Mouse (Mus musculus): ENCODE results near the gene 4933407L21Rik.

4933407L21Rik gene

GRCm38 (mm10) chr1:85928057-85928687 is at the start of gene 4933407L21Rik:
Gene 4933407L21Rik, plus strand, starts transcription at chr1:85928483.
- peak; percentile 12 for DNase-seq (ENCODE audit: low read depth)

DNA sequence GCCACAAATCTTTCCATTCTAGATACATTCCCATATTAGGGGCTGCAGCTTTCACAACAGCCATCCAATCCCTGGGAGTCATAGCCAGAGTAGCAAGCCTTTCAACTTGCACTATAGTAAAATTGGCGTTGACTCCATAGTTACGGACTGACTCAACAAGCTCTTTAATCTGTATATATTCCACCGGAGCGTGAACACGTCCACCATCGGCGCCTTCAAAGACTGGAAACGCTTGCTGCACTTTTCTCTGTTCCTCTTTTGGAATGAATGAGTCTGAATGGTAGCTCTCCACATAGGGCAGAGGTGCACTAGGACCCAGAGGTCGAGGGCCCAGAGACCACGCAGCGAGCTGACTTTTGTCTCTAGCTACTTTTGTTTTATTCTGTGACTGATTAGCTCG is 46.3 kb upstream of the 4933407L21Rik start:
- no peak for DNase-seq (ENCODE audit: low read depth)

- DNase-seq (ENCODE audit: low read depth): no peak
Observed at GRCm38 (mm10) chr1:85887221-85887620, 41.1 kb upstream of the 4933407L21Rik start.

DNA sequence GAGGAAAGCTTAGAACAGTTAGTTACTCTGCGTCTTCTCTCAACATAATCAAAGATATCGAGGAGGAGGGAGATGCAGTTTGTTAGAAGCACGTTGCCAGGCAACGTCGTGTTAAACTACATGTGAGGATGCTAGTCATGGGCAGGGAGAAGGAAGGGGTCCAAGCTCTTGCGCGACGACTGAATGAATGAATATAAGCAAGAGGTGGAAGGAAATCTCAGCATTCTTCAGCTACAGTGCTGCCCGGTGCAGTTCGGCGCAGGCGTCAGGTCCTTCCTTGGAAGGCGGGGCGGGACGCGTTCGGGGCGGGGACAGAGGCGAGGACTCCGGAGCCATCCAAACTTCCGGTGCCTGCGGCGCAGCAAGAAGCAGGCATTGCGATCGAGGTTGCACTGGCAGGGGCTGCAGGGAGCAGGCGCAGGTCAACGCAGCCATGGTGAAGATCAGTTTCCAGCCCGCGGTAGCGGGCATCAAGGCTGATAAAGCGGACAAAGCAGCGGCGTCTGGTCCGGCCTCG is 34.0 kb upstream of the 4933407L21Rik start, which contains the start of gene Itm2c:
Itm2c (plus strand) TSS at position 51 of the 517 bp plus-strand sequence.
- DNase-seq (ENCODE audit: low read depth): peak; percentile 91

DNA sequence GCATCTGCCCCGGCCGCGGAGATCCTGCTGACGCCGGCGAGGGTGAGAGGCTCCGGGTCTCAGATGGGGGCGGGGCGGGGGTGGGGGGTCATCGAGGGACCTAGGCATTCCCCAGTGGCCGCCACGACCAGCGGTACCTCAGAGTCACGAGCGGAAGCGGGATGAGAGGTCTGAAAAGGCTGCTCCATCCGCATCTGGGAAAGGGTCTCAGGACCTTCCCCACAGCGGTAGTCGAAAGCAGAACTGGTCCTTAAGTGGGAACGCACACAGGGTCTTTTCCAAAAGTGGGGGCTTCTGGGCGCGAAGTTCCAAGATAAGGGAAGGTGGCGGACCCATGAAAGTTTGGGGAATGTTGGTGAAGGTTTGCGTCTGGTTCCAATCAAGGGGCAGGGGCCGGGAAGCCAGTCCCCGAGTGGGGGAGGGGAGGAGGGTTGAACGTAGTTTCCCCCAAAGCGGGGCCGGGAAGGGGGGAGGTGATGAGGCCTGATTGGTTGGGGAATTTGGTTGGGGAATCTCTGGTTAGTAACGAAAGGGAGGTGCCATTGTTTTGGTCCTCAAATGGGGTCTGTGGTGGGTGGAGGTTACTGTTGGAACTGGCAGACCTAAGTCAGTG is 33.4 kb upstream of the 4933407L21Rik start:
- DNase-seq (ENCODE audit: low read depth): peak; percentile 80

GRCm38 (mm10) chr1:85895391-85895837 is 32.9 kb upstream of the 4933407L21Rik start:
- peak; percentile 79 for DNase-seq (ENCODE audit: low read depth)

DNA sequence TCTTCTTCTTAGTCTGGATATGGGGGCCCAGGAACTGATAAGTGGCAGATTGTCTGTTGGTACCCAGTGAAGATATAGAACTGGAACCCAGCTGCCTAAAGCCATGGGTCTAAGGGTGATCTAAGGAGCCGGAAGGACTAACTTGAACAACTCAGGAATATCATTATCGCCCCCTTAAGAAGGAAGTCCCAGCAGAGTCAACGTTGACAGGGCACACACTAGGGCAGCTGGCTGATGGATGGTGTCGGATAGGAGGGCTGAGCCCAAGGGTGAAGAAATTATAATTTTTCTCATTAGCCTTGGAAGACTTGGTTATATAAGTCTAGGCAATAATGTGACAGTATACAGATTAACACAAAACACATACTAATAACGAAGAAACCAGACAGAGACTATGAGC is 32.2 kb upstream of the 4933407L21Rik start:
- DNase-seq (ENCODE audit: low read depth): no peak

DNA sequence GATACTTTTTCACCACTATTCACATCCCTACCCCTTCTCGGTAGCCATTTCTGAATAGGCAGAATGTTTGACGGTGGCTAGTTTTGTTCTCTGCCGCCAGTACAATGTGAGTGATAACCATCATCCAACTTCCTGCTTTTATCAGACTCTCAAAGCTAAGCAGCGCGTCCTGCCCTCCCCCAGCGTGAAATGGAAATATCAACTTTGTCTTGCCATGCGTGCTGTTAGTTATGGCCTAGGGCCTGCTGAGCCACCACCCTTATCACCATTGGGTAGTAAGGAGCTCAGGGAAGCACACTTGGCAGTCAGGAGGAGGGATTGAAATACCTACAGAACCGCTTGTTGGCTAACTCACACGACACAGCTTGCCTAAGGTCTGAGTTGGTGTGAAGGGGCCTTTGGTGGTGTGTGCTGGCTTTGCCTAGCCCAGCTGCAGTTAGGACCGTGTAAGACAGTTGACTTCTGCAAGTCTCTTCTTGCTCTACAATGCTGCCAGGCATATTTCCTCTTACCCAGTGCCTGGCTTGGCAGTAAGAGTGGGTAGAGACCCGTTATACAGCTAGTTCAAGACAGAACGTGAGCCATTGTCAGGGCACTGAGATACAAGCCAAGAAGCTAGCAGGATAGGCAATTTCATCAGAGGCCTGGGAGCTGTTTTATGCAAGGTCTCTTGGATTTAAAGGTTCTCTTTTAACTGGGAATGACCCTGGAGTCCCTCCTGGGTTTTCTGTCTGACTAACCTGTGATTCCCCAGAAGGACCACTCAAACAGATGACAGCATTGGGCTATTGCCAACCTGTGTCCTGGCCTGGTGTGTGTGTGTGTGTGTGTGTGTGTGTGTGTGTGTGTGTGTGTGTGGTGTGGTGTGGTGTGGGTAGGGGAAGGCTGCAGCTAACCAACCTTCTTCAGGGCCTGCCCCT is 31.2 kb upstream of the 4933407L21Rik start:
- no peak for DNase-seq (ENCODE audit: low read depth)

DNA sequence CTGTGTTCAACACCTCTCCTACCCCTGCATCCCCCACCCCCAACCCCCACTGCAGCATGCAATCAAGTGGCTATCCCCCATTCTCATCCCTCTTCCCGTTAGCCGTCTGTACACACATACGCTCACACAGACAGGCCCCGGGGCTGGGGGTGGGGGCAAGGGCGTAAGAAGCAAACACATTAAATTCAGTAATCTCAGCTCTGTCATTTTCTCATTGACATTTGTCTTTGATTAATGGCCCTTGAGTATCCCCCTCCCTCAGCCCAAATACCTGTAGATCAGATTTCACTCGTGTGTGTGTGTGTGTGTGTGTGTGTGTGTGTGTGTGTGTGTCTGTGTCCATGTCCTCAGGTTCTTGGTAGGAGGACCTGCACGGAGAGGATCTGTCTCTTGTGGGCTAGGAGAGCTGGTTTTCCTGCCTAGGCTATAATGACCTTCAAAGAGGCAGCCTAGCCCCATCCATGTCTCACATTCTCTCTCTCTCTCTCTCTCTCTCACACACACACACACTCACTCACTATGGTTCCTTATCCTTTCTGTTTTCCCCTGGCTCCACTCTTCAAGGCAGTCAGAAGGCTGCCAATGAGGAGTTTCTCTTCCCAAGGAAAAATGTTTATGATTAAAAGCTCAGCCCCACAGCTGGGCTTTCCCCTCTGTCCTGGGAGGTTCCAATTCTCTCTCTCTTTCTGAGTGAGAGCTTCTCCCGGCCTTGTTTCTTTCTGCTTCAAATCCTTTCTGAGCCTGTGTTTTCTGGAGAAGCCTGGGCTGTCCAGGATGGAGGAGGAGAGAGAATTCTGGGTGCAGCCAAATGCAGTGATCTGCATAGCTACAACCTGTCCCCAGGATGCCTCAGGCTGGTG is 30.2 kb upstream of the 4933407L21Rik start:
- DNase-seq (ENCODE audit: low read depth): peak; percentile 50

DNA sequence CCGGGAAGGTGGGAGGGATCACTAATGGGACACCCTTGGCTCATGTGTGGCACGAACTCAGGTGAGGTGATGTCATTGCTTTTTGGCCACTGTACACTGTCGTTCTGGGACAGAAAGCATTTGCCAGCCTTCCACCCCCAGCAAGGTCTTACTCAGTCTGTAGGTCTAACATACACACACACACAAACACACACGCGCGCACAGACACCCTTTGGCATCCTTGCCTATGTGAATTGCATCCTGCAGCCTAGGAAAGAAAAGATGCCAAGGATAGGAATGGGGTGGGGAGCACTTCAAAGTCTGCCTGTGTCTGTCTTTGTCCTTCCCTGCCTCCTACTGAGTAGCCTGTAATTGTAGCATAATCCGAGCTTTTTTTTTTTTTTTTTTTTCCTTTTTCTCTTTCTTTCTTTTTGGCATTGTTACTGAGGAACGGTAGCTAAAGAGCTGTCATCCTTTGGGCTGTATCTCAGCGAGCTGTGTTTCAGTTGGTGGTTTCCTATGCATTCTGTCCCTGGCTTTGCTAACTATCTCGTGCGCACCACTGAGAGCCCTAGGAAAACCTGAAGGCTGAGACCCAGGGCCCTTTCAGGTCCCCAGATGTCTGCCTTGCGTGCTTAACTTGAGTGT is 29.4 kb upstream of the 4933407L21Rik start:
- DNase-seq (ENCODE audit: low read depth): no peak

DNA sequence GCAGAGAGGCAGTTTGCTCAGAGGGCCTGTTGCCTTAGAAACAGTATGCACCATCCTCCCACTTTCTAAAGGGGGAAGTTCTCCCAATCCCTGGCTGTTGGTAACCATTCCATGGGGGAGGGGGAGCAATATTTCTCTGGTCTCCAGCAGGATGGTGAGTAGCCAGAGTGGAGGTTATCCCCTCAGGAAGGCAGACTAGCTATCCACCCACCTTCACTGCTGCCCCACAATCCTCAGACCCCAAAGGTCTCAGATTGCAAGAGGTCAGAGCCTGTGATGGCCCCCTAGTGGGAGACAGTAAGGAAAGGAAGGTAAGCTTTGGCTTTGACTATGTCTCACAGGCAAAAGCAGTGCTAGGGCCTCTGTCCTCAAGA is 28.9 kb upstream of the 4933407L21Rik start:
- DNase-seq (ENCODE audit: low read depth): no peak

- DNase-seq (ENCODE audit: low read depth): no peak
Observed at GRCm38 (mm10) chr1:85900521-85901333, 27.6 kb upstream of the 4933407L21Rik start.

DNA sequence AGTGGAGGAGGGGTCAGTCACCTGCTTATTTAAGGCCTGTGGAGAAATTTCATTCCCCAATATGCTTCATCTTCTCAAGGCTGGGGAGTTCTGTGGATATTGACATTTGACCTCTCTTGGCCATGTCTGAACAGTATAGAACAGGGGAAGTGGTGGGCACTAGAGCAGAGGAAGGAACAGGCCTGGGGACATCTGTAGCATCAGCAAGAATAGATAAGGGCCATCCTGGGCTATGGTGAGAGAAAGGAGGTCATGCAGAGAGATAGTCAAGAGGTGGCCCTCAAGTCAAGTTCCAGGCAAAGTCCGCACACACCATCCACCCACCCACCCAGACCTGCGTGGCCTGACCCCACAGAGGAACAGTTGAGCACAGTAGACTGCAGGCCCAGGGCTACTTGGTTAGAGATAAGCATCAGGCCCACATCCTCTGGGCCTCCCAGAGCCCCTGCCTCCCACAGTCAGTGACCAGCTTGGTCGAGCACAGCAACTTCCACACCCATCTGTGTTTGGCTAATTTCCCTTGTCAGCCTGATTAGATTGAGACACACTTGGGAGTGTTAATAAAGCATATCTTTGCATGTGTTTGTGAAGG is 26.7 kb upstream of the 4933407L21Rik start:
- no peak for DNase-seq (ENCODE audit: low read depth)

DNA sequence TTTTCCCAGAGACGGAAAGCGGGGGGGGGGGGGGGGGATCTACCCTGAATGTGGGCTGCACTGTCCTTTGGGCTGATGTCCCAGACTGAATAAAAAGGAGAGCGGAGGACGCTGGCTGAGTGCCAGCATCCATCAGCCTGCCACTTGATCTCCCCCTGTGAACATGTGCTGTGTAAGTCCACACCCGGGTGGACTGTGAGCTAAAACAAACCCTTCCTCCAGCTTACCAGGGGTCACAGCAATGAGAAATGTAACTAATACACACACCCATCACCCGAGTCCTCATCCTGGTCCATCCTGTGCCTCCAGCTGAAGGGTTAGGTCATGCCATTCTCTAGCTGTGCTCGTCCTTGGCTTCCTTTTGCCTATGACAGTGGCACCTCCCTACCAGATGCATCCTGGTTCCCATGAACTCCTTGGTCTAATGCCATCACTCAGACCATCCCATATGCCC is 26.1 kb upstream of the 4933407L21Rik start:
- no peak for DNase-seq (ENCODE audit: low read depth)

GRCm38 (mm10) chr1:85906892-85907291 is 21.4 kb upstream of the 4933407L21Rik start:
- no peak for DNase-seq (ENCODE audit: low read depth)

GRCm38 (mm10) chr1:85908754-85909590 is 19.3 kb upstream of the 4933407L21Rik start:
- DNase-seq (ENCODE audit: low read depth): no peak

DNA sequence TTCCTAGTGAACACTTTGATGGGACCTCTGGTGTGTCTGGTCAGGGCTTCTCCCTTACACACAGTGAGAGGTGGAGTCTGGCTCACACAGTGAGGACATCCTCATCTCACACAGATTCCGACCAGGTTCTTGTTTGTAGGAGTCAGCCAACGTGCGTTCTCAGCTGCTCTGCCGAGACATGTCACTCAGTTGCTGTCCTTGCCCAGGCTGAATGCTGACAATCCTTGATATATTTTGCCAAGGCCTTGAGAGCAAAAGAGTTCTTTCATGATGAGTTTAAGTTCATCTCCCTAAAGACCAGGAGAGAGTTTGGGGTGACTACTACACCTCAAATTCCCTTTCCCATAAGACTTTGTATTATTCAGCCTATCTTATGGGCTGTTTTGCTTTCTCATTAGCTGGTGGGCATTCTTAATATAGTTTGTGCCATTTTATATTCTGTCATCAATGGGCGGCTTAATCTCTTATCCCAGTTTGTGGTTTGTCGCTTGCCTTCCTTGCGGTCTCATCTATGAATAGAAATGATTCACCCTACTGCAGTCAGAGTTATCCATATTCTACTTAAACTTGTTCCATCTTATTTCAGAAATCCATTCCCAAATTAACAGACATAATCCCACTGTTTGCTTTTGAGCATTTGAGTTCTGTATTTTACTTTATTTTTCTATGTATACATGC is 15.1 kb upstream of the 4933407L21Rik start:
- no peak for DNase-seq (ENCODE audit: low read depth)

DNA sequence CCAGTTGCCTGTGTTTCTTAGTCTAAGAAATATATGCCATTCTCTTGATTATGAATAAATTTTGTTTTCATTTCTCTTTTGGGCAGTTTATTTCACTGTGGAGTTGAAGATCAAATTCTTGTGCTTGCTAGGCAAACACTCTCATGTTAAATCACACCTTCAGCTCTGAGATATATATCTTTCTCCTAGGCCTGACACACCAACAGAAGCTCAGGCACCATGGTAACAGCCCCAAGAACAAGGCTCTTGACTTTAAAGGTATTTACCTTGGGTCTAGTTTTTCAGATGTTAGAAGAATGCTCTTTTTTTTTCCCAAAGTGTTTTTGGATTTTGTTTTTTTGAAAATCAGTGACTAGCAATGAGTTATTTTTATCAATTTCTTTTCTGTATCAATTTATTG is 12.4 kb upstream of the 4933407L21Rik start:
- DNase-seq (ENCODE audit: low read depth): no peak

All from NIH3T3 (cell line).